ENCODE assay signal across 7 mouse cellular contexts in genomic region chr2:116075902-116076301, GRCm38 (mm10). TPM values are rescaled to one million over a fixed set of nuclear protein-coding genes. Genes with fewer than 3 reads are reported as not detected.
DNase-seq lines count a peak whose midpoint lies in the region; ATAC-seq and TF ChIP-seq lines count a peak whose summit lies in the region.

No protein-coding gene starts in this region.

- TF ChIP-seq CTCF in hindbrain, postnatal 0 days (IDR thresholded peaks at IDR 0.05; ENCODE audit: low read depth), result no peak
- TF ChIP-seq CTCF in liver, embryonic 14.5 days (IDR thresholded peaks at IDR 0.05; ENCODE audit: low read depth), result no peak

- no peak for TF ChIP-seq EP300 in liver, embryonic 14.5 days (IDR thresholded peaks at IDR 0.05; ENCODE audit: low read depth)

- H3K9ac ChIP-seq in forebrain, embryonic 13.5 days, result peak overlapping the region; percentile 62
- H3K9ac ChIP-seq in hindbrain, postnatal 0 days (replicated peaks; ENCODE audit: low read length), result peak overlapping the region; percentile 36; the same call in 1 of the 2 replicates
- no peak overlapping the region for H3K9ac ChIP-seq in liver, embryonic 14.5 days (replicated peaks)
- H3K9ac ChIP-seq in neural tube, embryonic 14.5 days (replicated peaks; ENCODE audit: low read depth, low read length), result peak overlapping the region; percentile 41

- H3K4me2 ChIP-seq in forebrain, embryonic 13.5 days, result peak overlapping the region; percentile 86
- peak overlapping the region; percentile 72 for H3K4me2 ChIP-seq in hindbrain, postnatal 0 days (ENCODE audit: low read depth, low read length)
- H3K4me2 ChIP-seq in liver, embryonic 14.5 days (ENCODE audit: low read depth), result peak overlapping the region; percentile 55
- H3K4me2 ChIP-seq in neural tube, embryonic 14.5 days (ENCODE audit: low read depth, low read length), result peak overlapping the region; percentile 79

- H3K9me3 ChIP-seq in forebrain, embryonic 13.5 days (replicated peaks), result peaks cover under 1% of the 10 kb centered on the region
- no peaks in the 10 kb centered on the region for H3K9me3 ChIP-seq in hindbrain, postnatal 0 days (ENCODE audit: low read length)
- no peaks in the 10 kb centered on the region for H3K9me3 ChIP-seq in liver, embryonic 14.5 days (ENCODE audit: control insufficient read depth, low read length)
- H3K9me3 ChIP-seq in neural tube, embryonic 14.5 days (ENCODE audit: control insufficient read depth, low read length), result no peaks in the 10 kb centered on the region

- H3K27ac ChIP-seq in forebrain, embryonic 13.5 days, result peak overlapping the region; percentile 80
- peak overlapping the region; percentile 54; the same call in 1 of the 2 replicates for H3K27ac ChIP-seq in hindbrain, postnatal 0 days
- H3K27ac ChIP-seq in liver, embryonic 14.5 days, result no peak overlapping the region
- H3K27ac ChIP-seq in neural tube, embryonic 14.5 days (ENCODE audit: low read depth, low read length), result no peak overlapping the region; the same call in 1 of the 2 replicates

- peaks cover 15% of the 10 kb centered on the region for H3K27me3 ChIP-seq in forebrain, embryonic 13.5 days
- H3K27me3 ChIP-seq in hindbrain, postnatal 0 days (ENCODE audit: insufficient read depth, low read length), result peaks cover 14% of the 10 kb centered on the region; the same call in 1 of the 2 replicates
- peaks cover 49% of the 10 kb centered on the region for H3K27me3 ChIP-seq in liver, embryonic 14.5 days (ENCODE audit: control insufficient read depth, insufficient read depth, low read length)
- H3K27me3 ChIP-seq in neural tube, embryonic 14.5 days (ENCODE audit: control insufficient read depth, insufficient read depth, low read length), result no peaks in the 10 kb centered on the region

- peak; percentile 73 for ATAC-seq in forebrain, embryonic 13.5 days
- peak; percentile 61; the same call in 1 of the 2 replicates for ATAC-seq in hindbrain, postnatal 0 days
- no peak for ATAC-seq in liver, embryonic 14.5 days (ENCODE audit: insufficient read depth)
- ATAC-seq in neural tube, embryonic 14.5 days (ENCODE audit: low read depth), result peak; percentile 61
- ATAC-seq in monocyte, adult 5-6 weeks (replicated peaks; ENCODE audit: insufficient number of reproducible peaks, low FRiP score, low TSS enrichment, poor library complexity, severe bottlenecking), result no peak

- WGBS in forebrain, embryonic 13.5 days, result under 1% methylated on average over 23 of the region's 23 CpGs
- WGBS in hindbrain, postnatal 0 days, result under 1% methylated on average over 23 of the region's 23 CpGs
- 1% methylated on average over 23 of the region's 23 CpGs for WGBS in liver, embryonic 14.5 days (ENCODE audit: insufficient replicate concordance)
- WGBS in neural tube, embryonic 14.5 days, result under 1% methylated on average over 23 of the region's 23 CpGs

- H3K36me3 ChIP-seq in forebrain, embryonic 13.5 days (ENCODE audit: poor library complexity, severe bottlenecking), result no peaks in the 10 kb centered on the region
- H3K36me3 ChIP-seq in hindbrain, postnatal 0 days (ENCODE audit: insufficient read depth, low read length), result no peaks in the 10 kb centered on the region
- H3K36me3 ChIP-seq in liver, embryonic 14.5 days (replicated peaks; ENCODE audit: control insufficient read depth, insufficient read depth, low read depth), result no peaks in the 10 kb centered on the region
- no peaks in the 10 kb centered on the region for H3K36me3 ChIP-seq in neural tube, embryonic 14.5 days (ENCODE audit: control insufficient read depth, insufficient read depth, low read length)

- DNase-seq in Muller cell, postnatal 12 days (ENCODE audit: inconsistent ontology term), result peak; percentile 43
- DNase-seq in adrenal gland, adult 8-10 months, result peak; percentile 77
- peak; percentile 73 for DNase-seq in hindbrain, postnatal 0 days (ENCODE audit: low spot score)
- no peak for DNase-seq in liver, embryonic 14.5 days (ENCODE audit: low read depth in 3 of 3, low spot score in 3 of 3)

- peak overlapping the region; percentile 41 for H3K4me3 ChIP-seq in forebrain, embryonic 13.5 days
- H3K4me3 ChIP-seq in hindbrain, postnatal 0 days (ENCODE audit: low read length), result peak overlapping the region; percentile 33
- peak overlapping the region; percentile 34 to 46 for H3K4me3 ChIP-seq in liver, embryonic 14.5 days (ENCODE audit: insufficient read depth in 1 of 2, low read depth in 2 of 2, low read length in 2 of 2)
- peak overlapping the region; percentile 31 for H3K4me3 ChIP-seq in neural tube, embryonic 14.5 days (ENCODE audit: low read depth, low read length)

- H3K4me1 ChIP-seq in forebrain, embryonic 13.5 days, result peaks cover 44% of the 10 kb centered on the region
- no peaks in the 10 kb centered on the region for H3K4me1 ChIP-seq in hindbrain, postnatal 0 days (ENCODE audit: insufficient read depth, low read length)
- H3K4me1 ChIP-seq in liver, embryonic 14.5 days (replicated peaks; ENCODE audit: control insufficient read depth in 2 of 2, insufficient read depth in 2 of 2, low read length in 1 of 2), result no peaks in the 10 kb centered on the region
- H3K4me1 ChIP-seq in neural tube, embryonic 14.5 days (ENCODE audit: control insufficient read depth, insufficient read depth, low read length), result peaks cover 17% of the 10 kb centered on the region

RNA-seq across cellular contexts. Expression of gene Meis2, which starts 10.3 kb away (rescaled TPM):
- 100 to 1,000 TPM; 197 to 340 (median 252) TPM for total RNA-seq in adrenal gland, adult 8-10 months (2022)
- polyA plus RNA-seq in forebrain, embryonic 13.5 days (2015; fragmentation: Nextera tagmentation; extraction: Ambion mirVana), result 128 and 130 TPM in 2 replicates
- total RNA-seq in hindbrain, postnatal 0 days (2014; rRNA removed), result 132 and 133 TPM in 2 replicates
- 94.4 and 105 TPM in 2 replicates for polyA plus RNA-seq in hindbrain, postnatal 0 days (2015; fragmentation: Nextera tagmentation; extraction: Ambion mirVana)
- polyA plus RNA-seq in liver, embryonic 14.5 days (2012; rRNA removed), result 1.5 and 1.8 TPM in 2 replicates
- polyA plus RNA-seq in liver, embryonic 14.5 days (2014; fragmentation: Nextera tagmentation; extraction: Ambion mirVana), result 0.69 and 1.0 TPM in 2 replicates
- polyA plus RNA-seq in neural tube, embryonic 14.5 days (2014; fragmentation: Nextera tagmentation; extraction: Ambion mirVana), result 102 and 117 TPM in 2 replicates
- not detected in 3 replicates for total RNA-seq in monocyte, adult 5-6 weeks (2017)

Comparison
In these comparisons a context has a peak if more than half of its experiments do, and no peak if none do; other contexts are left out.
1. DNase-seq: peak in Muller cell, postnatal 12 days (single experiment), adrenal gland, adult 8-10 months (single experiment) and hindbrain, postnatal 0 days (single experiment); none in liver, embryonic 14.5 days (0 of 3).
2. ATAC-seq: peak in forebrain, embryonic 13.5 days (single experiment), hindbrain, postnatal 0 days (single experiment) and neural tube, embryonic 14.5 days (single experiment); none in liver, embryonic 14.5 days (single experiment) and monocyte, adult 5-6 weeks (single experiment).
3. H3K27ac ChIP-seq: peak in forebrain, embryonic 13.5 days (single experiment) and hindbrain, postnatal 0 days (single experiment); none in liver, embryonic 14.5 days (single experiment) and neural tube, embryonic 14.5 days (single experiment).
4. RNA of gene Meis2, which starts 10.3 kb away (polyA plus RNA-seq): 128 to 130 TPM in forebrain, embryonic 13.5 days, 102 to 117 TPM in neural tube, embryonic 14.5 days and 94.4 to 105 TPM in hindbrain, postnatal 0 days; 0.69 to 1.8 TPM in liver, embryonic 14.5 days; every median in the first group is over 10 times any median in the second.
5. Peak in every context shown above with its lines, with median percentiles within 50 percentile points of each other: H3K4me2 ChIP-seq and H3K4me3 ChIP-seq.